Mouse (Mus musculus): ENCODE data around the gene Filip1. TPM values are rescaled to one million over a fixed set of nuclear protein-coding genes. Genes with fewer than 3 reads are reported as not detected.

The Filip1 gene
- polyA plus RNA-seq, 1 experiment: 0.92 TPM

DNA sequence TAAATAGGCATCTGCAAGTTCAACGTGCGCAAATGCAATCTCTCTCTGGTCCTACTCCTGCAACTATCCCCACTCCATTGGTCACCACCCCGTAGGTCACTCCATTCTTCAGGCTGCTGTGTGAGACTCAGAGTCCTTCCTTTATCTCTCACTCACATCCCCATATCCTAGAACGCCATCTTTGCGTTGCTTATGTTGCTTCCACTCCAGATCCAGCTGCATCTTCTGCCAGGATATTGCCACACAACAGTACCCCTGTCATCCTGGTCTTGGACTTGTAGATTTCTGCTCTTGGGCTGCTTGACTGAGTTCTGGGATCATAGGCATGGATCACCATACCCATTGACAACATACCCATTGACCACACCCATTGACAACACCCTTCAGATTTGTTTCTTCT, 62.0 kb downstream of the Filip1 start:
- WGBS: 71% methylated on average over 5 of the region's 5 CpGs
- Histone ChIP-seq H3K4me1 (ENCODE audit: control insufficient read depth, insufficient read depth, low read length) (peaks cover 7% of the 10 kb centered on the region), H3K27ac (ENCODE audit: control insufficient read depth, insufficient read depth, low read depth, low read length, poor library complexity) (no peak overlapping the region), H3K4me3 (replicated peaks; ENCODE audit: control insufficient read depth, low read depth, low read length) (no peak overlapping the region)
- TF ChIP-seq POLR2A (IDR thresholded peaks at IDR 0.05; ENCODE audit: borderline replicate concordance, control insufficient read depth, low read depth, low read length): no peak
- TF ChIP-seq CTCF (IDR thresholded peaks at IDR 0.05; ENCODE audit: control insufficient read depth, insufficient read depth, low read length): no peak

GRCm38 (mm10) chr9:79950038-79950437, 62.6 kb downstream of the Filip1 start:
- TF ChIP-seq CTCF (IDR thresholded peaks at IDR 0.05; ENCODE audit: control insufficient read depth, insufficient read depth, low read length): no peak
- TF ChIP-seq POLR2A (IDR thresholded peaks at IDR 0.05; ENCODE audit: borderline replicate concordance, control insufficient read depth, low read depth, low read length): no peak
- peaks cover 7% of the 10 kb centered on the region for H3K4me1 ChIP-seq (ENCODE audit: control insufficient read depth, insufficient read depth, low read length)
- 19% methylated on average over 6 of the region's 6 CpGs for WGBS
- no peak overlapping the region for H3K4me3 ChIP-seq (replicated peaks; ENCODE audit: control insufficient read depth, low read depth, low read length)
- H3K27ac ChIP-seq (ENCODE audit: control insufficient read depth, insufficient read depth, low read depth, low read length, poor library complexity): no peak overlapping the region

DNA sequence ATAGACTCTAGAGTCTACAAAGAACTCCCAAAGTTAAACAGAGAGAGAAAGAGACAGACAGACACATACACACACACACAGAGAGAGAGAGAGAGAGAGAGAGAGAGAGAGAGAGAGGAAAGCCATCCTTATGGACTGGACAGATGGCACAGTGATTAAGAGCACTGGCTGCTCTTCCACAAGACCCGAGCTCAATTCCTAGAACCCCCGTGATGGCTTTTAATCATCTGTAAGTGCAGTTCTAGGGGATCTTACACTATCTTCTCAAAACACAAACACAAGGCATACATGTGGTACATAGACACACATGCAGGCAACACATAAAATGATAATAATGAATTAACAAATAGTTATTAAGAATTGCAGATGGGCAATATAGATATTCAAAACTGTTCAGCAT, 64.3 kb downstream of the Filip1 start:
- WGBS: 62% methylated on average over 2 of the region's 2 CpGs
- H3K4me3 ChIP-seq (replicated peaks; ENCODE audit: control insufficient read depth, low read depth, low read length): no peak overlapping the region
- TF ChIP-seq POLR2A (IDR thresholded peaks at IDR 0.05; ENCODE audit: borderline replicate concordance, control insufficient read depth, low read depth, low read length) (no peak), CTCF (IDR thresholded peaks at IDR 0.05; ENCODE audit: control insufficient read depth, insufficient read depth, low read length) (no peak)
- peaks cover 7% of the 10 kb centered on the region for H3K4me1 ChIP-seq (ENCODE audit: control insufficient read depth, insufficient read depth, low read length)
- H3K27ac ChIP-seq (ENCODE audit: control insufficient read depth, insufficient read depth, low read depth, low read length, poor library complexity): no peak overlapping the region

- 57% methylated on average over 2 of the region's 2 CpGs for WGBS
- TF ChIP-seq CTCF (IDR thresholded peaks at IDR 0.05; ENCODE audit: control insufficient read depth, insufficient read depth, low read length) (no peak), POLR2A (IDR thresholded peaks at IDR 0.05; ENCODE audit: borderline replicate concordance, control insufficient read depth, low read depth, low read length) (no peak)
- Histone ChIP-seq H3K4me1 (ENCODE audit: control insufficient read depth, insufficient read depth, low read length) (peaks cover 7% of the 10 kb centered on the region), H3K4me3 (replicated peaks; ENCODE audit: control insufficient read depth, low read depth, low read length) (no peak overlapping the region), H3K27ac (ENCODE audit: control insufficient read depth, insufficient read depth, low read depth, low read length, poor library complexity) (no peak overlapping the region)
Observed at GRCm38 (mm10) chr9:79947973-79948372, 64.7 kb downstream of the Filip1 start.

DNA sequence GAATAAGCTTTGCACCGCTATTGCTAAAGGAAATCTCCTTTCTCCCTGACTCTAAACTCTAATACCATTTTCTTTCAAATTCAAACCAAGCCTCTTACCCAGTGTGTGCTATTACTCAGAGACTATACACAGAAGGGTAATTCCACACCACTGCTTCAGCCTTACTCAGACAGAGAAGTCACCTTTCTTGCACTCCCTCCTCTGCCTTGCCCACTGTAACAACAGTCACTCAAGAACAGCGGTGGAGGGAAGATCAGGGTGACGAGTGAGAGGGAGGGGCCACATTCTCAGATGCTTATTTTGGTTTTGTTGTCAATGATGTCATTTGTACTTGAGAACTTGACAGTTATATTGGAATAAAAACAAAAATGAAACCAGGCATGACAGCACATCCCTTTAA, 65.2 kb downstream of the Filip1 start:
- Histone ChIP-seq H3K4me1 (ENCODE audit: control insufficient read depth, insufficient read depth, low read length) (peaks cover 7% of the 10 kb centered on the region), H3K4me3 (replicated peaks; ENCODE audit: control insufficient read depth, low read depth, low read length) (no peak overlapping the region), H3K27ac (ENCODE audit: control insufficient read depth, insufficient read depth, low read depth, low read length, poor library complexity) (no peak overlapping the region)
- TF ChIP-seq CTCF (IDR thresholded peaks at IDR 0.05; ENCODE audit: control insufficient read depth, insufficient read depth, low read length) (no peak), POLR2A (IDR thresholded peaks at IDR 0.05; ENCODE audit: borderline replicate concordance, control insufficient read depth, low read depth, low read length) (no peak)
- WGBS: 64% methylated on average over 3 of the region's 3 CpGs

GRCm38 (mm10) chr9:79944872-79945271, 67.8 kb downstream of the Filip1 start:
- 53% methylated on average over 6 of the region's 6 CpGs for WGBS
- H3K4me1 ChIP-seq (ENCODE audit: control insufficient read depth, insufficient read depth, low read length): peaks cover 1% of the 10 kb centered on the region; the same call in 1 of the 2 replicates
- H3K4me3 ChIP-seq (replicated peaks; ENCODE audit: control insufficient read depth, low read depth, low read length): no peak overlapping the region
- H3K27ac ChIP-seq (ENCODE audit: control insufficient read depth, insufficient read depth, low read depth, low read length, poor library complexity): no peak overlapping the region
- TF ChIP-seq CTCF (IDR thresholded peaks at IDR 0.05; ENCODE audit: control insufficient read depth, insufficient read depth, low read length) (no peak), POLR2A (IDR thresholded peaks at IDR 0.05; ENCODE audit: borderline replicate concordance, control insufficient read depth, low read depth, low read length) (no peak)

GRCm38 (mm10) chr9:79943986-79944385, 68.7 kb downstream of the Filip1 start:
- Histone ChIP-seq H3K27ac (ENCODE audit: control insufficient read depth, insufficient read depth, low read depth, low read length, poor library complexity) (no peak overlapping the region), H3K4me3 (replicated peaks; ENCODE audit: control insufficient read depth, low read depth, low read length) (no peak overlapping the region), H3K4me1 (ENCODE audit: control insufficient read depth, insufficient read depth, low read length) (peaks cover 1% of the 10 kb centered on the region; the same call in 1 of the 2 replicates)
- no peak for TF ChIP-seq POLR2A (IDR thresholded peaks at IDR 0.05; ENCODE audit: borderline replicate concordance, control insufficient read depth, low read depth, low read length)
- TF ChIP-seq CTCF (IDR thresholded peaks at IDR 0.05; ENCODE audit: control insufficient read depth, insufficient read depth, low read length): no peak
- WGBS: 84% methylated on average over 10 of the region's 10 CpGs

DNA sequence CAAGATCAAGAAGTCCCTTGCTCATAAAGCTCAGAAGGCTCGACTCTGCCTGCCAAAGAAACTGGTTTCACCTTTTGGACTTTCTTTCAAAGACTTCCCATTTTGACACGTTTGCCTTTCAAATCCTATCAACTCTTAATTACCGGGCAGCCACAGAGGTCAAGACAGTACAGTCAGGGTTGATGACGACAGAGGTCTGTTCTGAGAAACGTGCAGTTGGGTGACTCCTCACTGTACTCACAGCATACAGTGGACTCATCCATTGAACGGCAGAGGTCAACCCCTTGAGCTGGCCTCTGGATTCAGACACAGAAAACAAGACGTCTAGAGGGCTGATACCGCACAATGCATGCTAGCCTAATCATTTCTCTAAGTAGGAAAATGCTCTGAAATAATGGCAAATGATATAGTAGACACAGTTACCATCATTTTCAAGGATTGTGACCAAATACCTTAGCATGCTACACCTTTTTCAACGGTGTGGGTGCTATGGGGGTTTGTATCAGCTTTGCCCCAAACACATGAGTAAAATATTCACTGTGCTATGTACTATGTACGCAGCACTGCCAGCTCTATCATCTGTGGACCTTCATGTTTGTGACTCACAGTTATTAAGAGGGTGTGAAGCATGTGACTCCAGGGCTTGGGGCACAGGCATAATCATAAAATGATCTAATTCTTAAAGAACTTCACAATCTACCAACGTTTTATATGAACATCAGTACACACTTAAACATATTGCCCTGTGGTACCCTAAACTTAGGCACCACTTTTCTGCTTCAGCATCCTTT, 74.0 kb downstream of the Filip1 start:
- Histone ChIP-seq H3K4me1 (ENCODE audit: control insufficient read depth, insufficient read depth, low read length) (no peaks in the 10 kb centered on the region), H3K27ac (ENCODE audit: control insufficient read depth, insufficient read depth, low read depth, low read length, poor library complexity) (no peak overlapping the region), H3K4me3 (replicated peaks; ENCODE audit: control insufficient read depth, low read depth, low read length) (no peak overlapping the region)
- 68% methylated on average over 11 of the region's 11 CpGs for WGBS
- TF ChIP-seq POLR2A (IDR thresholded peaks at IDR 0.05; ENCODE audit: borderline replicate concordance, control insufficient read depth, low read depth, low read length): no peak
- no peak for TF ChIP-seq CTCF (IDR thresholded peaks at IDR 0.05; ENCODE audit: control insufficient read depth, insufficient read depth, low read length)

Data from bone marrow, adult 2 months (tissue).